Mouse (Mus musculus): Measurements from ENCODE around the gene Notch2. TPM values are rescaled to one million over a fixed set of nuclear protein-coding genes. Genes with fewer than 3 reads are reported as not detected.
A peak's percentile ranks its signal among the peaks of the same experiment; 100 is the strongest.

Notch2 gene
- polyA plus RNA-seq, 1 experiment from 2014 or later = 6.2 TPM

DNA sequence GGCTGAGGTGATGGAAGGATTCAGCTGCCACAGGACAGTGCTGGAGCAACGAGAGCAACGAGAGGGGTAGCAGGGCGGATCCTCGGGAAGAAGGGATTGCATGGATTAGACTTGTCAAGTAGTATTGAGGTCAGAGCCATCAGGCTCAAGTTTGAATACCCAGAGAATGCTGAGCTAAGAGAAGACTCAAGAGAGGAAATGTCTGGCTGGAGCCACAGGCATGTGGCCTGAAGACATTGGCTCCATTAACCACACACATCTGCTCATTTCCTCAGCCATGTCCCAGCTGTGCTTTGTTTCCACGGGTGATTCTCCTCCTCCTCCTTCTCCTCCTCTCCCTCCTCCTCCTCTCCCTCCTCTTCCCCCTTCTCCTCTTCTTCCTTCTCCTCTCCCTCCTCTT is 186.4 kb downstream of the Notch2 start:
- H3K36me3 ChIP-seq (replicated peaks; ENCODE audit: insufficient read depth, low read length) = no peaks in the 10 kb centered on the region
- no peak overlapping the region for H3K4me2 ChIP-seq (ENCODE audit: low read depth, low read length)
- 51% methylated on average over 5 of the region's 5 CpGs for WGBS (ENCODE audit: insufficient replicate concordance)
- DNase-seq (peak; percentile 8), ATAC-seq (no peak)
- H3K9ac ChIP-seq (replicated peaks) = no peak overlapping the region
- no peaks in the 10 kb centered on the region for H3K9me3 ChIP-seq (ENCODE audit: low read length)
- TF ChIP-seq CTCF (IDR thresholded peaks at IDR 0.05; ENCODE audit: low read depth) (no peak), EP300 (IDR thresholded peaks at IDR 0.05; ENCODE audit: low read depth) (no peak)
- no peak overlapping the region for H3K4me3 ChIP-seq (ENCODE audit: low read depth, low read length)
- no peaks in the 10 kb centered on the region for H3K27me3 ChIP-seq (ENCODE audit: insufficient read depth, low read length)
- peaks cover 17% of the 10 kb centered on the region for H3K4me1 ChIP-seq (ENCODE audit: insufficient read depth)
- H3K27ac ChIP-seq (ENCODE audit: low read depth) = no peak overlapping the region

Other genes starting within 250 kb of the Notch2 start
- gene Pde4dip, start 124.8 kb upstream of the Notch2 start, polyA plus RNA-seq (2015; fragmentation: Nextera tagmentation; extraction: Ambion mirVana) = 8.1 and 8.5 TPM in 2 replicates
- 40.0 and 42.3 TPM in 2 replicates for gene Sec22b, start 112.3 kb upstream of the Notch2 start, polyA plus RNA-seq (2015; fragmentation: Nextera tagmentation; extraction: Ambion mirVana)
- not detected in 2 replicates for gene Adam30, start 147.1 kb downstream of the Notch2 start, polyA plus RNA-seq (2015; fragmentation: Nextera tagmentation; extraction: Ambion mirVana)
- not detected in 2 replicates for gene Reg4, start 208.6 kb downstream of the Notch2 start, polyA plus RNA-seq (2015; fragmentation: Nextera tagmentation; extraction: Ambion mirVana)